ENCODE assay signal across 8 mouse cellular contexts in genomic region chrX:50605517-50605916, GRCm38 (mm10).
DNase-seq lines count a peak whose midpoint lies in the region; ATAC-seq and TF ChIP-seq lines count a peak whose summit lies in the region.
"Not testable (repeated sequence)": the region's sequence is repeated elsewhere in the genome, so short reads cannot be mapped to it uniquely, and the experiment has no call there.

No protein-coding gene starts in this region.

- H3K36me3 ChIP-seq in forebrain, embryonic 10.5 days (replicated peaks): peaks cover 56% of the 10 kb centered on the region
- not testable (repeated sequence) for H3K36me3 ChIP-seq in heart, embryonic 16.5 days (ENCODE audit: control insufficient read depth, insufficient read depth); intestine, postnatal 0 days (ENCODE audit: control insufficient read depth, insufficient read depth); liver, embryonic 14.5 days (replicated peaks; ENCODE audit: control insufficient read depth, insufficient read depth, low read depth); midbrain, embryonic 11.5 days (ENCODE audit: control insufficient read depth, insufficient read depth, low read length)

- not testable (repeated sequence) for H3K4me1 ChIP-seq in forebrain, embryonic 10.5 days; heart, embryonic 16.5 days (ENCODE audit: control insufficient read depth, insufficient read depth, low read length); intestine, postnatal 0 days (replicated peaks; ENCODE audit: control insufficient read depth, insufficient read depth, low read length); liver, embryonic 14.5 days (replicated peaks; ENCODE audit: control insufficient read depth in 2 of 2, insufficient read depth in 2 of 2, low read length in 1 of 2); midbrain, embryonic 11.5 days (ENCODE audit: control insufficient read depth, insufficient read depth, low read length)

- peak; percentile 19 for ATAC-seq in CD4-positive, CD25-positive, alpha-beta regulatory T cell, adult 4 months
- ATAC-seq in heart, embryonic 16.5 days (replicated peaks; ENCODE audit: extremely low read depth, insufficient read depth, low FRiP score): peak; percentile 80
- ATAC-seq in intestine, postnatal 0 days: peak; percentile 61
- peak; percentile 75; the same call in 1 of the 2 replicates for ATAC-seq in liver, embryonic 14.5 days (ENCODE audit: insufficient read depth)
- ATAC-seq in midbrain, embryonic 11.5 days (ENCODE audit: low FRiP score): 0 out of 2 replicates have a peak, but pooled peaks have one; percentile 57

- TF ChIP-seq POLR2A in brain, embryonic 14.5 days (IDR thresholded peaks at IDR 0.05; ENCODE audit: borderline replicate concordance, extremely low read depth, insufficient read depth, insufficient read length, poor library complexity, severe bottlenecking): not testable (repeated sequence)

- not testable (repeated sequence) for TF ChIP-seq EP300 in liver, embryonic 14.5 days (IDR thresholded peaks at IDR 0.05; ENCODE audit: low read depth)

- WGBS in forebrain, embryonic 10.5 days: 50% methylated on average over 2 of the region's 2 CpGs
- 59% methylated on average over 2 of the region's 2 CpGs for WGBS in heart, embryonic 16.5 days
- 50% methylated on average over 2 of the region's 2 CpGs for WGBS in intestine, postnatal 0 days
- WGBS in liver, embryonic 14.5 days (ENCODE audit: insufficient replicate concordance): 37% methylated on average over 2 of the region's 2 CpGs
- 70% methylated on average over 2 of the region's 2 CpGs for WGBS in midbrain, embryonic 11.5 days

- not testable (repeated sequence) for H3K9ac ChIP-seq in heart, embryonic 16.5 days (ENCODE audit: low read length); intestine, postnatal 0 days (ENCODE audit: low read depth, low read length); liver, embryonic 14.5 days (replicated peaks); midbrain, embryonic 11.5 days (ENCODE audit: low read length)

- not testable (repeated sequence) for H3K4me2 ChIP-seq in heart, embryonic 16.5 days (ENCODE audit: low read depth, low read length); midbrain, embryonic 11.5 days
- peak overlapping the region; percentile 38; the same call in 1 of the 2 replicates for H3K4me2 ChIP-seq in intestine, postnatal 0 days (replicated peaks; ENCODE audit: low read depth)
- H3K4me2 ChIP-seq in liver, embryonic 14.5 days (ENCODE audit: low read depth): peak overlapping the region; percentile 39; the same call in 1 of the 2 replicates

- TF ChIP-seq CTCF in brain, embryonic 14.5 days (IDR thresholded peaks at IDR 0.05; ENCODE audit: borderline replicate concordance, extremely low read depth, insufficient read depth, insufficient read length): peak; percentile 40; the same call in 1 of the 2 replicates
- TF ChIP-seq CTCF in intestine, postnatal 0 days (IDR thresholded peaks at IDR 0.05; ENCODE audit: low read depth): peak; percentile 75
- peak; percentile 65 for TF ChIP-seq CTCF in liver, embryonic 14.5 days (IDR thresholded peaks at IDR 0.05; ENCODE audit: low read depth)

- not testable (repeated sequence) for H3K9me3 ChIP-seq in forebrain, embryonic 10.5 days; heart, embryonic 16.5 days (replicated peaks; ENCODE audit: control insufficient read depth, low read length); intestine, postnatal 0 days (ENCODE audit: control insufficient read depth); liver, embryonic 14.5 days (ENCODE audit: control insufficient read depth, low read length); midbrain, embryonic 11.5 days (ENCODE audit: control insufficient read depth, low read length)

- H3K27ac ChIP-seq in forebrain, embryonic 10.5 days; heart, embryonic 16.5 days (ENCODE audit: low read length); intestine, postnatal 0 days (ENCODE audit: low read depth, low read length); liver, embryonic 14.5 days; midbrain, embryonic 11.5 days (ENCODE audit: low read depth, low read length): not testable (repeated sequence)

- H3K27me3 ChIP-seq in forebrain, embryonic 10.5 days (ENCODE audit: poor library complexity, severe bottlenecking); heart, embryonic 16.5 days (ENCODE audit: control insufficient read depth, insufficient read depth, low read length); intestine, postnatal 0 days (replicated peaks; ENCODE audit: control insufficient read depth, insufficient read depth, low read length); liver, embryonic 14.5 days (ENCODE audit: control insufficient read depth, insufficient read depth, low read length); midbrain, embryonic 11.5 days (ENCODE audit: control insufficient read depth, insufficient read depth, low read length): not testable (repeated sequence)

- not testable (repeated sequence) for H3K4me3 ChIP-seq in forebrain, embryonic 10.5 days; midbrain, embryonic 11.5 days (ENCODE audit: low read depth, low read length)
- 0 out of 2 replicates have a peak overlapping the region, but pooled peaks have one; percentile 14 for H3K4me3 ChIP-seq in heart, embryonic 16.5 days (ENCODE audit: low read length)
- peak overlapping the region; percentile 9; the same call in 1 of the 2 replicates for H3K4me3 ChIP-seq in intestine, postnatal 0 days (ENCODE audit: low read depth, low read length)
- 0 out of 4 replicates have a peak overlapping the region, but pooled peaks of 1 of the 2 experiments have one; percentile 21 for H3K4me3 ChIP-seq in liver, embryonic 14.5 days (ENCODE audit: insufficient read depth in 1 of 2, low read depth in 2 of 2, low read length in 2 of 2)

- peak; percentile 89 for DNase-seq in brain, embryonic 14.5 days (ENCODE audit: low read depth)
- peak; percentile 22 for DNase-seq in forebrain, embryonic 10.5 days (ENCODE audit: extremely low spot score, low spot score)
- not testable (repeated sequence) for DNase-seq in liver, embryonic 14.5 days (ENCODE audit: low read depth in 3 of 3, low spot score in 3 of 3); midbrain, embryonic 11.5 days (ENCODE audit: low spot score, missing footprints)
- peak; percentile 83 for DNase-seq in retina, postnatal 1 day

Comparison
In these comparisons a context has a peak if more than half of its experiments do, and no peak if none do; other contexts are left out.
1. ATAC-seq: peak in every context shown above with its lines; median percentile 80 in heart, embryonic 16.5 days; 75 in liver, embryonic 14.5 days; 61 in intestine, postnatal 0 days; 57 in midbrain, embryonic 11.5 days; 19 in CD4-positive, CD25-positive, alpha-beta regulatory T cell, adult 4 months.